Mouse (Mus musculus): ENCODE measurements at regions not wholly inside any gene's neighbourhood (a gene's known extent, or its start where the extent isn't known, plus 50 kb on each side); places are given as distances from the start of the nearest gene placed in this dataset.

DNA sequence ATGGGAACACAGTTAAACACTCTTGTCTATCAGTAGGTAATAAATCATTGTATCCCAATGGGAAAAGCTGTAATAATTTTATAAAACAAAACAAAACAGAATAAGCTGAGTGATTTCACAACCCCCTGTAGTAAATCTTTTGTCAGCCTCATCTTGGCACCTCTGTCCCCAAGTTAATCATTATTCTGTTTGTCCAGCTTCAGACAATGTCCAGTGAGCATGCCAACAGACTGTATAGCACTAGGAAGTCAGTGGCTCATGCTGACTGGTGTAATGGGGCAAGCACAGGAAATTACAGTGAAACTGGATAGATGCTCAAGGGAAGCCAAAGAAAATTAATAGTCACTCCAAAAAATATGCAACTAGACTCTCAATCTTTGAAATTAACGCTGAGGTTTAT lies 885.9 kb downstream of the Poteg start:
- in situ Hi-C loops (cut with MboI; ENCODE audit: low pct_ligation_motif_present, low pct_unique_long_range_greater_than_20kb, low sequenced_read_pairs), result no loop called here

DNA sequence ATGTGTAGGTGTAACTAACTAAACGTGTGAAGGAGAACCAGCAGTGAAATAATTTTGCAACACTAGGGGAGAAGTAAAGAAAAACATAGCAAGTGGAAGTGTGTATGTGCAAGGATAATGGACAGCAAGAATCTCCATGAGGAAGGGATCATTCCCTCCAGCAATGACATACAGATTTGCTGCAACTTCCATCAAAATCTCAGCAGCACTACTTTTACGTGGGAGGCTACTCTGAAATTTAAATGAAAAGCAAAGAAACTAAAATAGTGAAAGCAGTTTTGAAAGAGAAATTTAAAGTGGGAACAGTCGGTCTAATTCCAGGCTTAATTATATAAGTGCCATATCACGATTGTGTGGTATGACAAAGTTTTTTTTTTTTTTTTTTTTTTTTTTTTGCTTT lies 890.0 kb downstream of the Poteg start:
- DNase-seq (ENCODE audit: extremely low read depth), result no peak
- Histone ChIP-seq H3K27me3 (replicated peaks) (no peaks in the 10 kb centered on the region), H3K27ac (ENCODE audit: insufficient read depth, low read depth) (no peak overlapping the region), H3K36me3 (replicated peaks in 1 of 2; ENCODE audit: control insufficient read depth in 1 of 2, insufficient read depth in 1 of 2, low read length in 1 of 2) (no peaks in the 10 kb centered on the region), H3K4me2 (ENCODE audit: insufficient read depth, low read depth, poor library complexity, severe bottlenecking) (no peak overlapping the region), H3K4me3 (replicated peaks in 1 of 3; ENCODE audit: low read depth in 2 of 3, low read length in 2 of 3, poor library complexity in 1 of 3) (no peak overlapping the region), H3K9ac (ENCODE audit: insufficient read depth, low read depth) (no peak overlapping the region), H3K9me3 (replicated peaks; ENCODE audit: low read length) (peaks cover 23% of the 10 kb centered on the region), H3K79me2 (replicated peaks; ENCODE audit: control insufficient read depth, extremely low read depth, insufficient read depth, poor library complexity, severe bottlenecking) (no peaks in the 10 kb centered on the region), H3K4me1 (ENCODE audit: control insufficient read depth in 1 of 2, insufficient read depth in 2 of 2) (no peaks in the 10 kb centered on the region)
- dilution Hi-C loops (cut with MboI; ENCODE audit: extremely low pct_ligation_motif_present, extremely low pct_unique_long_range_greater_than_20kb, low sequenced_read_pairs), result no loop called here
- TF ChIP-seq IRF4 (IDR thresholded peaks at IDR 0.05; ENCODE audit: low read depth, low read length) (no peak), MYC (IDR thresholded peaks at IDR 0.05; ENCODE audit: low read depth, low read length) (no peak), NRF1 (IDR thresholded peaks at IDR 0.05; ENCODE audit: low read depth, low read length) (no peak), EP300 (IDR thresholded peaks at IDR 0.05; ENCODE audit: low read length) (no peak), ZNF384 (IDR thresholded peaks at IDR 0.05; ENCODE audit: low read depth, low read length) (no peak), GABPA (IDR thresholded peaks at IDR 0.05; ENCODE audit: insufficient replicate concordance, low read depth, low read length) (no peak), NELFE (IDR thresholded peaks at IDR 0.05; ENCODE audit: low read depth, low read length) (no peak), MXI1 (IDR thresholded peaks at IDR 0.05; ENCODE audit: low read depth, low read length) (no peak), JUND (conservative IDR thresholded peaks at IDR 0.05; ENCODE audit: low read depth, low read length) (no peak), SMC3 (IDR thresholded peaks at IDR 0.05; ENCODE audit: low read depth, low read length) (no peak), RAD21 (IDR thresholded peaks at IDR 0.05; ENCODE audit: low read depth, low read length) (no peak), SIN3A (IDR thresholded peaks at IDR 0.05; ENCODE audit: low read length) (no peak), CHD2 (IDR thresholded peaks at IDR 0.05; ENCODE audit: low read length) (no peak), POLR2A (IDR thresholded peaks at IDR 0.05; ENCODE audit: low read depth, low read length) (no peak), KAT2A (IDR thresholded peaks at IDR 0.05; ENCODE audit: insufficient replicate concordance, low read length) (no peak), E2F4 (IDR thresholded peaks at IDR 0.05; ENCODE audit: insufficient replicate concordance, low read depth, low read length) (no peak)
- in situ Hi-C loops (cut with MboI; ENCODE audit: low pct_ligation_motif_present, low pct_unique_long_range_greater_than_20kb, low sequenced_read_pairs), result no loop called here

More for the DNA sequence above, 885.9 kb downstream of the Poteg start:
- Histone ChIP-seq H3K79me2 (replicated peaks; ENCODE audit: control insufficient read depth, extremely low read depth, insufficient read depth, poor library complexity, severe bottlenecking) (no peaks in the 10 kb centered on the region), H3K27ac (ENCODE audit: insufficient read depth, low read depth) (no peak overlapping the region), H3K36me3 (replicated peaks in 1 of 2; ENCODE audit: control insufficient read depth in 1 of 2, insufficient read depth in 1 of 2, low read length in 1 of 2) (no peaks in the 10 kb centered on the region), H3K4me1 (ENCODE audit: control insufficient read depth in 1 of 2, insufficient read depth in 2 of 2) (no peaks in the 10 kb centered on the region), H3K27me3 (replicated peaks) (no peaks in the 10 kb centered on the region), H3K4me3 (replicated peaks in 1 of 3; ENCODE audit: low read depth in 2 of 3, low read length in 2 of 3, poor library complexity in 1 of 3) (no peak overlapping the region), H3K4me2 (ENCODE audit: insufficient read depth, low read depth, poor library complexity, severe bottlenecking) (no peak overlapping the region), H3K9me3 (replicated peaks; ENCODE audit: low read length) (peaks cover 25% of the 10 kb centered on the region), H3K9ac (ENCODE audit: insufficient read depth, low read depth) (no peak overlapping the region)
- dilution Hi-C loops (cut with MboI; ENCODE audit: extremely low pct_ligation_motif_present, extremely low pct_unique_long_range_greater_than_20kb, low sequenced_read_pairs), result no loop called here
- no peak for DNase-seq (ENCODE audit: extremely low read depth)
- no peak for TF ChIP-seq NELFE (IDR thresholded peaks at IDR 0.05; ENCODE audit: low read depth, low read length)
- TF ChIP-seq BHLHE40 (IDR thresholded peaks at IDR 0.05; ENCODE audit: low read depth, low read length), result no peak
- TF ChIP-seq MYC (IDR thresholded peaks at IDR 0.05; ENCODE audit: low read depth, low read length), result no peak
- no peak for TF ChIP-seq POLR2A (IDR thresholded peaks at IDR 0.05; ENCODE audit: low read depth, low read length)
- TF ChIP-seq UBTF (IDR thresholded peaks at IDR 0.05; ENCODE audit: low read depth, low read length), result no peak
- TF ChIP-seq USF1 (IDR thresholded peaks at IDR 0.05; ENCODE audit: low read depth, low read length), result no peak
- TF ChIP-seq E2F4 (IDR thresholded peaks at IDR 0.05; ENCODE audit: insufficient replicate concordance, low read depth, low read length), result no peak
- TF ChIP-seq RCOR1 (conservative IDR thresholded peaks at IDR 0.05; ENCODE audit: low read depth, low read length), result no peak
- no peak for TF ChIP-seq SMC3 (IDR thresholded peaks at IDR 0.05; ENCODE audit: low read depth, low read length)
- TF ChIP-seq PAX5 (IDR thresholded peaks at IDR 0.05; ENCODE audit: low read length), result no peak
- no peak for TF ChIP-seq RAD21 (IDR thresholded peaks at IDR 0.05; ENCODE audit: low read depth, low read length)
- TF ChIP-seq MAZ (IDR thresholded peaks at IDR 0.05; ENCODE audit: low read depth, low read length), result no peak
- TF ChIP-seq MXI1 (IDR thresholded peaks at IDR 0.05; ENCODE audit: low read depth, low read length), result no peak
- no peak for TF ChIP-seq KAT2A (IDR thresholded peaks at IDR 0.05; ENCODE audit: insufficient replicate concordance, low read length)
- TF ChIP-seq CHD2 (IDR thresholded peaks at IDR 0.05; ENCODE audit: low read length), result no peak
- TF ChIP-seq NRF1 (IDR thresholded peaks at IDR 0.05; ENCODE audit: low read depth, low read length), result no peak
- TF ChIP-seq SIN3A (IDR thresholded peaks at IDR 0.05; ENCODE audit: low read length), result no peak
